Mouse (Mus musculus): ENCODE measurements at regions not wholly inside any gene's neighbourhood (a gene's known extent, or its start where the extent isn't known, plus 50 kb on each side); places are given as distances from the start of the nearest gene placed in this dataset.
"Not testable (repeated sequence)": the region's sequence is repeated elsewhere in the genome, so short reads cannot be mapped to it uniquely, and the experiment has no call there.

DNA sequence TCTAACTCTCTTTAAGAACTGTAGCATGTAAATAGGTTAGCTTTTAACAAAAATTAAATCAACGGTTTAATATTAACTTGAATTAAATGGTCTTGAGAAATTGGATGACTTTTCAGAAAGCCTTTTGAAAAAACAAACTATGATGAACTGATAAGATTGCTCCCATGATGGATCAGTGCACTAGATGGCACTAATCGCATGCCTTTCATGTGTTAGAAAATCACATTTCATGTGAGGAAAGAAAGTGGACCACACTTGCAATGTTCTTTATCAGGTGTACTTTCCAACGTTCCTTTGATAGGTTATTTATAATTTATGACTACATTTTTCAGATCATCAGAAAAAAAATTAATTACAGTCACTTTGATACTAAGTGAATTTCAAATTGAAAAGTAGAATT, 1003.2 kb upstream of the 4930412O13Rik start:
- no peak overlapping the region for H3K9ac ChIP-seq
- no peak overlapping the region for H3K4me2 ChIP-seq (replicated peaks)
- 71% methylated on average over 3 of the region's 3 CpGs for WGBS

DNA sequence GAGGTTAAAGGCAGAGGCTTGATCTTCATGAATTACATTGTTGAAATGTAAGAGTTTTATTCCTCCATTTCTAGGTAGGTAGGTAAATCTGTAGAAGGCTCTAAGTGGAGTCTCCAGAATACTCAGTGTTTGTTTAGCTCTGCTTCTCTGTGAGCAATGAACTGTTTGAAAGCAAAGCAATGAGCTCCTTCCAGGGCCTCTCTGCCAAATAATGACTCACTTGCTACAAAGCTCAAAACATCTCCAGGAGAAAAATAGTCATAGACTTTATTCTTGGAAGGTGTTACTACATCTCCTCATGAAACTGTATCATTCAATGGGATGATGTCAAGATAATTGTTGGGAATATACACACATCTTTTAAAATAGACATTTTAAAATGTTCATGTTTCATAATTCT, 968.6 kb upstream of the 4930412O13Rik start:
- H3K27ac ChIP-seq = no peak overlapping the region
- ATAC-seq = no peak
- H3K27me3 ChIP-seq (replicated peaks) = no peaks in the 10 kb centered on the region
- H3K36me3 ChIP-seq = no peaks in the 10 kb centered on the region
- H3K4me1 ChIP-seq (replicated peaks) = no peaks in the 10 kb centered on the region
- H3K4me3 ChIP-seq (replicated peaks) = no peak overlapping the region
- H3K4me2 ChIP-seq (replicated peaks) = no peak overlapping the region
- H3K9ac ChIP-seq = no peak overlapping the region
- H3K9me3 ChIP-seq = no peaks in the 10 kb centered on the region

More for the DNA sequence above, 1003.2 kb upstream of the 4930412O13Rik start:
- Histone ChIP-seq H3K4me1 (replicated peaks) (no peaks in the 10 kb centered on the region), H3K27ac (no peak overlapping the region), H3K4me3 (replicated peaks) (no peak overlapping the region), H3K36me3 (no peaks in the 10 kb centered on the region), H3K27me3 (replicated peaks) (no peaks in the 10 kb centered on the region; the same call in 1 of the 2 replicates), H3K9me3 (no peaks in the 10 kb centered on the region)
- no peak for ATAC-seq

DNA sequence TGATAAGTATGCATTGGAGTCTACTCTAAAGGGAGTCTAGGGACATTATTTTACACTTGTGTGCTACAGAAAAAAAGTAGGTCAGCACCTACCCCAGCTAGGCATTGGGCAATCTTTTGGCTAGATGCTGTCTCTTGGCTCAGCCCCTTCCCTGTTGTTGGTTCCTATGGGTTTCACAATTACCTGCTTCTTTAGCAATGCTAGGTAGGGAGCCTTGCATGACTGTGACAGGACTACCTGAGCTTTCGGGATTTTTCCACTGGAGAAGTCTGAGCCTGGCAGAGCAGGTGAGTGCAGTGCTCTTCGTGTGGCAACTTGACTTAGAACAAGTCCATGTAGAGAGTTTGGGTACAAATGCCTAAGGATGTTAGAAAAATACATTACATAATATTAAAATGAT, 956.2 kb upstream of the 4930412O13Rik start:
- 85% methylated on average over 2 of the region's 2 CpGs for WGBS
- no peak for ATAC-seq
- H3K36me3 ChIP-seq = no peaks in the 10 kb centered on the region
- no peaks in the 10 kb centered on the region for H3K4me1 ChIP-seq (replicated peaks)
- no peaks in the 10 kb centered on the region for H3K9me3 ChIP-seq
- H3K4me2 ChIP-seq (replicated peaks) = no peak overlapping the region
- no peaks in the 10 kb centered on the region for H3K27me3 ChIP-seq (replicated peaks)
- no peak overlapping the region for H3K9ac ChIP-seq
- no peak overlapping the region for H3K4me3 ChIP-seq (replicated peaks)
- H3K27ac ChIP-seq = no peak overlapping the region

DNA sequence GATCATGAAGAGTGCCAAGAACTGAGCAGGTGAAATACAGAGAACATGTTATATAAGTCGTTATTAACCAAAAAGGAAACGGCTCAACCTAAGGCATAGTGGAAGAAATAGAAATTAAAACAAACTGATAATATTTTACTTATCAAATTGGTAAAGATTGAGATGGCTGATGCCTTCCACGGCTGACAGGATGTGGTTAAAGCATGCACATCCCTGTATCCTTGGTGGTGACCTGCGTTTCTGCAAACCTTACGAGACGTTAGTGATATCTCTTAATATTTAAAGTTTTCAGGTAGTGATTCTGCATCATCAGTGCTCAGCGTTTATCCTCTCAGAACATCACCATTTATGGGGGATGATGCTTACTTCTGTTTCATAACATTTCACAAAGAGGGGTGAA, 939.5 kb upstream of the 4930412O13Rik start:
- 87% methylated on average over 7 of the region's 7 CpGs for WGBS
- Histone ChIP-seq H3K4me3 (replicated peaks) (no peak overlapping the region), H3K27ac (no peak overlapping the region), H3K4me1 (replicated peaks) (no peaks in the 10 kb centered on the region), H3K9ac (no peak overlapping the region), H3K27me3 (replicated peaks) (no peaks in the 10 kb centered on the region), H3K9me3 (no peaks in the 10 kb centered on the region), H3K4me2 (replicated peaks) (no peak overlapping the region), H3K36me3 (no peaks in the 10 kb centered on the region)
- ATAC-seq = no peak

DNA sequence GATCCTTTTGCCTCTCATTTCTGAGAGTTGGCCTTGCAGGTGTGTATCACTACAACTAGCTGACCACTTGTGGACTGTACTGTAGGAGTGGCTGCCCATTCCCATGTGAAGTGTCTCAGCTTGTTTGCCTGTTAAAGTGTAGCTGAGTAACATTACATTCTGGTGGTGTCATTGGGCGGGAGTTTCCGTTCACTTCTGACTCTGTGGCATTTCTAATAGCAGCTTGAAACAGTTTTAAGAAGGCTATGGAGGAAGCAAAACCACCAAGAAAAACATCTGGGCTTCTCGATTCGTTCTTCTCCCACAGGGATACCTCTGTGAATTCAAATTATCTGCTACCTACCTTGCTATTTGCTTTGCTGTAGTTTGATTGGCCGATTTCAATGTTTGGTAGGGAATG, 922.1 kb upstream of the 4930412O13Rik start:
- Histone ChIP-seq H3K27ac (no peak overlapping the region), H3K9ac (no peak overlapping the region), H3K27me3 (replicated peaks) (no peaks in the 10 kb centered on the region), H3K4me2 (replicated peaks) (no peak overlapping the region), H3K9me3 (no peaks in the 10 kb centered on the region), H3K36me3 (no peaks in the 10 kb centered on the region), H3K4me1 (replicated peaks) (no peaks in the 10 kb centered on the region), H3K4me3 (replicated peaks) (no peak overlapping the region)
- WGBS = 83% methylated on average over 5 of the region's 5 CpGs
- ATAC-seq = no peak

DNA sequence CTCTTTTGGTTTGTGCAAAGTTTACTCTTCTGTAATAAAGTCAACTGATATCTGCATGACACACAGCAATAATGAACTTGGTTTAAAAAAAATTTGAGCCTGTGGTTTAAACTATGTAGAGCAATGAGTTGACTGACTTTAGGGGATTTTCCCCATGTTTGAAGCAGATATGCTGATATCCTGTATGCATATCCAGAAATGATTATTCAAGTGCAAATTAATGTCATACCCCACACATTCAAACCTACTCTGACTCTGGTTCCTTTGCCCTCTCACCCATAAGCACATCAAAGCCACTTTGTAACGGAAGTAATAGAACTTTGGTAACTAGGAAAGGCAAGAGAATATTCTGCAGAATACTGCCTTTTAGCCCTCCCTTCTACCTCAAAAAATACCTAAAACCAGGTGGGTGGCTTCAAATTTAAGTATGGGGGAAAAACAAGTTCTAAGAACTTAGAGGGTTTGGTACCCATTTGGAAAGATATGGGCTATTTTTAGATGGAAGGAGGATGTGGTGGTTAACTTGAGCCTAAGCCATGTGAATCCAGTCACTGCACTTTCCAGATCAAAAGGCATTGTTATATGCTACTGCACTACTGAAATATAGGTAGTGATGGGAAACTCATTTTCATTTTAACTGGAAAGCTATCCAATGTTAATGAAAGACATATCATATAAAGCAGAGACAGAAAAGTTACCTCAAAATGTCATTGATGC, 915.9 kb upstream of the 4930412O13Rik start:
- no peak for ATAC-seq
- Histone ChIP-seq H3K9ac (no peak overlapping the region), H3K4me1 (replicated peaks) (no peaks in the 10 kb centered on the region), H3K4me2 (replicated peaks) (no peak overlapping the region), H3K4me3 (replicated peaks) (no peak overlapping the region), H3K36me3 (no peaks in the 10 kb centered on the region), H3K9me3 (no peaks in the 10 kb centered on the region), H3K27ac (no peak overlapping the region), H3K27me3 (replicated peaks) (no peaks in the 10 kb centered on the region)
- 95% methylated on average over 1 of the region's 1 CpGs for WGBS

DNA sequence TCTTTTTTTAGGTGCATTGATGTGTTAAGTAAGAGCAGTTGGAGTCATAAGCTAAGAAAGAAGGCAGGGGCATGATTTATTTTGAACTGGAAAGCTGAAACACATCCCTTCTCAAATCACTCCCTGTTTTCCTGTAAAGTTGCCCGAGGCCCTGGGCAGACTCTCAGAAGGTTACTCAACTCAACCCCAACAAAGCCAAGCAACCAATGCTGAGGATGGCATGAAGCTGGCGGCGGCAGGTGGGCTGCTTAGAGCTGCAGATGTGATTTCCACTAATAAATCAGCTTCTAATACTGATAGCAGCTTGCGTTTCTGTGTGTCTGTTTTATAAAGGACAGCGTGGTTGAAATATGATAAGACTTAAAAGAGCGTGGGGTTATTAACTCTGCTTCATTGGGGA, 905.4 kb upstream of the 4930412O13Rik start:
- H3K27ac ChIP-seq = no peak overlapping the region
- no peak for ATAC-seq

DNA sequence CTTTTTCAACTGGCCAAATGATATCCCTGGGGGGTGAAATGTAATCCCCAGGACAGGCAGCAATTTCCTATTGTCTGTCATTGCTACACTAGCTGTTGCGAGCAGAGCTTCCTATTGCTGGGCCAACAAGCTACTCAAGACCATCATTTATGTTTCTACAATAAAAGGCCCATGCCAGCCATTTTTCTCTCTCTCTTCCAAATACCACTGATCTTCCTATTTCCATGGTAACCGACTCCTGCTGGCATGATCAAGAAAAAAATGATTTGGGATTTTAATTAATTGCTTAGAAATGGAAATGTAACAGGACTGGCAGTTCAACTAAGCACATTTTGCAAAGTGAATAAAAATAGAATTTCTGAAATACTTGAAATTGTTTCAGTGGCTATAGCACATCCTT, 868.7 kb upstream of the 4930412O13Rik start:
- 86% methylated on average over 2 of the region's 2 CpGs for whole genome bisulfite sequencing
- Histone ChIP-seq H3K4me2 (replicated peaks) (no peak overlapping the region), H3K27ac (no peak overlapping the region), H3K4me3 (replicated peaks) (no peak overlapping the region), H3K27me3 (replicated peaks) (no peaks in the 10 kb centered on the region), H3K4me1 (replicated peaks) (no peaks in the 10 kb centered on the region), H3K9me3 (no peaks in the 10 kb centered on the region), H3K9ac (no peak overlapping the region), H3K36me3 (no peaks in the 10 kb centered on the region)
- ATAC-seq = no peak

More for the DNA sequence above, 905.4 kb upstream of the 4930412O13Rik start:
- H3K9me3 ChIP-seq = no peaks in the 10 kb centered on the region
- no peaks in the 10 kb centered on the region for H3K36me3 ChIP-seq
- WGBS = 77% methylated on average over 6 of the region's 6 CpGs
- H3K27me3 ChIP-seq (replicated peaks) = no peaks in the 10 kb centered on the region
- H3K4me1 ChIP-seq (replicated peaks) = no peaks in the 10 kb centered on the region
- H3K9ac ChIP-seq = no peak overlapping the region
- H3K4me3 ChIP-seq (replicated peaks) = no peak overlapping the region
- no peak overlapping the region for H3K4me2 ChIP-seq (replicated peaks)

DNA sequence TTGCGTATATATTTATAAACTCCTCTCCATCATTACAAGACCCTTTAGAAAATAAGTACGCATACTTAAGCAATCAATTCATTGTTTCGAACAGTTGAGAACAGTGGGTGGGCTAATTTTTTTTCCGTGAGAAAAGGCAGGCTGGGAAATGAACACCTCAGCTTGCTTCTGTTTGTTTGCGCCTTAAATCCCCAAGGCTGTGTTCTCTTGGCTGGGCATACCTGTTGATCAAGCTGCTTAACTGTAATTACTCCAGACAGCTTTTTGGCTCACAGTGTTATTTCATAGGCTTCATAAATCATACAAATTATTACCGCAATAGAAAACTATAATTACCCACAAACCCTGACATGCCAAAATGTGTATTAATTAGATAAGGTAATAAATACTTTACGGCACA, 848.0 kb upstream of the 4930412O13Rik start:
- ATAC-seq = no peak
- Histone ChIP-seq H3K9me3 (no peaks in the 10 kb centered on the region), H3K36me3 (no peaks in the 10 kb centered on the region), H3K9ac (no peak overlapping the region), H3K4me1 (replicated peaks) (no peaks in the 10 kb centered on the region), H3K4me3 (replicated peaks) (no peak overlapping the region), H3K4me2 (replicated peaks) (no peak overlapping the region), H3K27me3 (replicated peaks) (no peaks in the 10 kb centered on the region), H3K27ac (no peak overlapping the region)
- 89% methylated on average over 7 of the region's 7 CpGs for WGBS

DNA sequence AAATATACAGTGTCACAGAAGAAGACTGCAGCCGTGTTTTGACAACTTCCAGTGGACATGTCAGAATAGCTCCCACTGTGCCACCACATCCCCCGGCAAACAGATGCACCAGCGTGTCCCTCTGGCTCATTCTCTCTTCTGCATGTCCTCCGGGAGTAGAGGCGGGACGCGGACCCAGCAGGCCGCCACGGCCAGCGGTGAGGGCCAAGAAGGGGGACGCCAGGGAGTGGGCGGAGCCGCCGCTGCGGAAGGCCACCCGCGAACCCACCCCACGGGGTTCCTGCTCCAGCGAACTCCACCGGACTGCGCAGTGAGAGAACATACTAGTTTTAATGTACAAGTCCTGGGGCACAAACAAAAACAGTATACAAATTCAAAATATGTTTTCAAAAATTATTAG, 838.7 kb upstream of the 4930412O13Rik start:
- not testable (repeated sequence) for H3K9me3 ChIP-seq; H3K27ac ChIP-seq; H3K36me3 ChIP-seq; H3K4me2 ChIP-seq (replicated peaks); H3K4me3 ChIP-seq (replicated peaks); H3K4me1 ChIP-seq (replicated peaks); H3K9ac ChIP-seq; H3K27me3 ChIP-seq (replicated peaks); ATAC-seq
- 58% methylated on average over 21 of the region's 21 CpGs for WGBS

DNA sequence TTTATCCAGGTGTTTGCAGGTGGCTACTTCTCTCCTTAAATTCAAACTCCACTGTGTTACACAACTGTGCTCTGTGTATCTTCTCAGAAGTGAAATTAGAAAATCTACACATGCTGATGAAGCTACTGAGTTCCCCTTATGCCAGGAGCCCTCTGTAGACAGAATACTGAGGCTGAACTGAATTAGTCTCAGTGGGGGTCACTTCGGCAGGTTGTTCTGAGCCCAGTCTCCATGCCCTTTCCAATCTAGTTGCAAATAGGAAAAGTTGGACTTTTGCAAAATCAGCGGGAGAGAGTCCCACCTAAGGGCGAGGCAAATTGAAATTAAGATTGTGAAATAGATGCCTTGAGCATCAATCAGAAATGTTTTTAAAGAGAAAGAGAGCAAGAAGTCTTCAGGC, 833.1 kb upstream of the 4930412O13Rik start:
- no peak overlapping the region for H3K9ac ChIP-seq
- WGBS = 87% methylated on average over 3 of the region's 3 CpGs
- H3K36me3 ChIP-seq = no peaks in the 10 kb centered on the region
- H3K4me1 ChIP-seq (replicated peaks) = no peaks in the 10 kb centered on the region
- H3K27ac ChIP-seq = no peak overlapping the region
- H3K4me3 ChIP-seq (replicated peaks) = no peak overlapping the region
- no peak for ATAC-seq
- H3K4me2 ChIP-seq (replicated peaks) = no peak overlapping the region
- H3K9me3 ChIP-seq = no peaks in the 10 kb centered on the region
- no peaks in the 10 kb centered on the region for H3K27me3 ChIP-seq (replicated peaks)

DNA sequence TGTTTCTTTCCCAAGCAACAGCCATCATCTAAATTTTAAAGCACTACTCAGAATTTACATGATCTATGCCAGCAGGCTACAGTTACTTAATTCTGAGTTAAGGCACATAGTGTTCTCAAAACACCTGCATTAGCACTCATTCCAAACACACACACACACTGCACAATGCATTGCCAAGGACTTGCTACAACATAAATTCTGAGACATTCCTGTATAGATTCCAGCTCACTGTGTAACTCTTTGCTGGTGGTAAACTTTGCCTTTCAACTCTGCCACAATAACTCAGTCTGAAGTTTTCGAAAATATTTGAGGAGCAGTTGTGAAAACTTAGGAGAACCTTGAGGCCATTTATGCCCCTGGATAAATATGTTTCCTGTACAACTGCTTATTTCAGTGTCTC, 807.2 kb upstream of the 4930412O13Rik start:
- Histone ChIP-seq H3K27ac (no peak overlapping the region), H3K4me1 (replicated peaks) (no peaks in the 10 kb centered on the region), H3K9me3 (no peaks in the 10 kb centered on the region), H3K9ac (no peak overlapping the region), H3K4me3 (replicated peaks) (no peak overlapping the region), H3K36me3 (no peaks in the 10 kb centered on the region), H3K4me2 (replicated peaks) (no peak overlapping the region), H3K27me3 (replicated peaks) (no peaks in the 10 kb centered on the region)
- ATAC-seq = no peak
- WGBS = 78% methylated on average over 1 of the region's 1 CpGs

DNA sequence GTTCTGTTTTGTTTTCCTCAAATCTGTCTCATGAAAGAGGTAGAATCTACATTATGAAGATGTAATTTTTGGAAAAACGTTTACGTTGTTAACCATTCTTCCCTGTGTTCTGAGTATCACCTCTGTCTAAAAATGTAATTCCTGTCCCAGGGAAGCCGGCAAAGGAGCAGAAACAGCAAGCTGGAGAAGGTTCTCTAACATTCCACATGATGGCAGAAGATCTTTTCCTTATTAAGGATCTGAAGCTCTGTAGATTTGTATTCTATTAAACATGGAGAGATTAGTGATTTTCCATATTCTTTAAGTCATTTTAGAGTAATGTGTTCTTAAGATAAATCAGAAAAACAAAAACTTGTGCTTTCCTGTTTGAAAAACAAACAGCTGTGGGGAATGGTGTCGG, 802.9 kb upstream of the 4930412O13Rik start:
- Histone ChIP-seq H3K9me3 (no peaks in the 10 kb centered on the region), H3K4me3 (replicated peaks) (no peak overlapping the region), H3K36me3 (no peaks in the 10 kb centered on the region), H3K9ac (no peak overlapping the region), H3K4me2 (replicated peaks) (no peak overlapping the region), H3K27me3 (replicated peaks) (no peaks in the 10 kb centered on the region), H3K4me1 (replicated peaks) (no peaks in the 10 kb centered on the region), H3K27ac (no peak overlapping the region)
- ATAC-seq = no peak
- 75% methylated on average over 4 of the region's 4 CpGs for WGBS

Measured in intestine, embryonic 15.5 days (tissue).